Mouse (Mus musculus) left cerebral cortex, adult 8-10 months (tissue): ENCODE results near the gene Ccdc22. TPM values are rescaled to one million over a fixed set of nuclear protein-coding genes. Genes with fewer than 3 reads are reported as not detected.

Source experiments
- DNase-seq, 2 experiments: peaks; one replicate each; pipeline ENCODE4 v3.0.0; 2022; ENCODE audit warnings: low spot score in 2 of 2
- total RNA-seq, 4 experiments: library from RNA; stranded (reverse); gene quantifications; 2 replicates each; pipeline ENCODE4 v1.2.4; 2022

The Ccdc22 gene
- total RNA-seq: 10 to 100 TPM; 25.5 to 31.1 (median 29.7) TPM

GRCm38 (mm10) chrX:7604879-7605574 is at the start of gene Ccdc22:
Ccdc22 (minus strand) TSS chrX:7605517.
- peak; percentile 56 to 82 for DNase-seq

- DNase-seq: peak in 1 of 2 experiments; percentile 71
These were observed 43.5 kb upstream of the Ccdc22 start for GRCm38 (mm10) chrX:7648671-7649304.

- peak; percentile 72 to 74 for DNase-seq
These were observed 40.0 kb upstream of the Ccdc22 start for GRCm38 (mm10) chrX:7645349-7645748.

GRCm38 (mm10) chrX:7640785-7641184 is 35.5 kb upstream of the Ccdc22 start:
- DNase-seq: no peak

GRCm38 (mm10) chrX:7639536-7640325 is 34.4 kb upstream of the Ccdc22 start:
- DNase-seq: no peak

- DNase-seq: peak; percentile 63 to 86
These were observed 33.2 kb upstream of the Ccdc22 start, which contains the start of gene Syp for GRCm38 (mm10) chrX:7638401-7639091. Syp (plus strand) TSS chrX:7638471.

GRCm38 (mm10) chrX:7635101-7635500 is 29.8 kb upstream of the Ccdc22 start:
- DNase-seq: peak in 1 of 2 experiments; percentile 80

GRCm38 (mm10) chrX:7632560-7632959 is 27.2 kb upstream of the Ccdc22 start:
- no peak for DNase-seq

- DNase-seq: no peak
These were observed 12.7 kb upstream of the Ccdc22 start for GRCm38 (mm10) chrX:7617889-7618551.

GRCm38 (mm10) chrX:7610536-7611258 is 5.4 kb upstream of the Ccdc22 start:
- peak in 1 of 2 experiments; percentile 36 for DNase-seq

- no peak for DNase-seq
These were observed 4.7 kb upstream of the Ccdc22 start for GRCm38 (mm10) chrX:7610035-7610434.

- DNase-seq: no peak
These were observed 1.5 kb upstream of the Ccdc22 start, which contains the start of gene Cacna1f for GRCm38 (mm10) chrX:7606783-7607182. Cacna1f (plus strand) TSS chrX:7607083.

GRCm38 (mm10) chrX:7605575-7605941 is 241 bp upstream of the Ccdc22 start:
- DNase-seq: no peak

- no peak for DNase-seq
These were observed 1.3 kb downstream of the Ccdc22 start for GRCm38 (mm10) chrX:7604004-7604403.

- no peak for DNase-seq
These were observed 9.9 kb downstream of the Ccdc22 start for GRCm38 (mm10) chrX:7595371-7595770.

GRCm38 (mm10) chrX:7586356-7586755 is 19.0 kb downstream of the Ccdc22 start:
- DNase-seq: no peak

GRCm38 (mm10) chrX:7583881-7584280 is 21.4 kb downstream of the Ccdc22 start:
- no peak for DNase-seq

GRCm38 (mm10) chrX:7581151-7581550 is 24.2 kb downstream of the Ccdc22 start:
- peak in 1 of 2 experiments; percentile 28 for DNase-seq

- no peak for DNase-seq
These were observed 30.5 kb downstream of the Ccdc22 start for GRCm38 (mm10) chrX:7574885-7575231.
